ENCODE assay signal across 8 mouse cellular contexts in the genomic region with DNA sequence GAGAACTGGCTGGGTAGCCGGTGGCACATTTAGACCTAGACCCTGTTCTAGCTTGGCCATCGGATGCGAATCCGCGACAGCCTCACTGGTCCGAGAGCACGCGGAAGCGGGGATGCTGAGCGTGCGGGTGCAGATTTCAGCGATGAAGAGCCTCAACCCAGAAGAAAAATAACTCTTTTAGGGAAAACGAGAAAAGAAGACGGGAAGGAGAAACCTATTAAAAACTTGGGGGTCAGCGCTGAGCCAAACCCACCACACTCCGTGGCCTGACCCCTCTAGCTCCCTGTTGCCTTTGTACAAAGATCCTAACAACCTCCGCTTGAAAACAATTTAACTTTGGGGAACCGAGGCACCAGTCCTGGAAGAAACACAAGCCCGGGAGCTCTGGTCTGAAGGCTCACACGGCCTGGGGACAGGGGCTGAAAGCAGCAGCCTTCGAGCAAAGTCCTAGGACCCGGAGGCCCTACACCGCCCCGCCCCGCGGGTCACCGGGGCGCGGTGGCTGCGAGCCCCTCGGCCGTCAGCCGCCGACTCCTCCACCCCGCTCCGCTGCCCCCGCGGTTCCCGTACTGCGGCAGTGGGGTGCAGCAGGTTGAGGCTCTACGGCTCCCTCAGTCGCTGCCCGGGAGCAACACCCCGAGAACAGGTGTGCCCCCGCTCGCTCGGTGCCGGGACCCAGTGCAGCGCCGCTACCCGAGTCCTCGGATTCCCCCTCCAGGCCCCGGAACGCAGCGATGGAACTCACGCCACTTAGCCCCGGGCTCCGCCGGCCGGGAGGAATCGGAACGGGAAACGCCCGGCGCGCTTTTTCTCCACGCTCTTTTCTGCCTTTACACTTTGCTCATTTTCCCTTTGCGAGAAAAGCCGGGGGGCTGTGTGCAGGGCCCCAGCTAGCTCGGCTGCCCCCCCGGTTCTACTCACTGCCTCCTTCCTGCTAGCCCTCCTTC. TPM values are rescaled to one million over a fixed set of nuclear protein-coding genes. Genes with fewer than 3 reads are reported as not detected.
A peak's percentile ranks its signal among the peaks of the same experiment; 100 is the strongest.
DNase-seq lines count a peak whose midpoint lies in the region; ATAC-seq and TF ChIP-seq lines count a peak whose summit lies in the region.

No protein-coding gene starts in this region.

- DNase-seq in adrenal gland, adult (ENCODE audit: inconsistent age in 2 of 2, low spot score in 1 of 2) = peak; percentile 18 to 68
- DNase-seq in adrenal gland, postnatal 4 days (ENCODE audit: low spot score in 2 of 2) = no peak
- peak; percentile 33 to 80 for DNase-seq in spleen, postnatal 4 days (ENCODE audit: low spot score in 2 of 2)
- no peak for DNase-seq in spleen, postnatal 14 days (ENCODE audit: low spot score in 2 of 2)
- peak; percentile 75 for DNase-seq in limb, embryonic 10.5 days (ENCODE audit: low spot score)
- DNase-seq in midbrain, postnatal 0 days (ENCODE audit: low spot score) = no peak
- no peak for DNase-seq in layer of hippocampus, adult 8-10 months (ENCODE audit: low spot score in 2 of 2)

- H3K4me1 ChIP-seq in heart, embryonic 13.5 days = peaks cover 27% of the 10 kb centered on the region
- H3K4me1 ChIP-seq in limb, embryonic 10.5 days = peaks cover 49% of the 10 kb centered on the region
- peaks cover 14% of the 10 kb centered on the region; the same call in 1 of the 2 replicates for H3K4me1 ChIP-seq in midbrain, postnatal 0 days (ENCODE audit: insufficient read depth, low read length)

- peak overlapping the region; percentile 86 for H3K4me2 ChIP-seq in heart, embryonic 13.5 days
- peak overlapping the region; percentile 56 for H3K4me2 ChIP-seq in midbrain, postnatal 0 days (ENCODE audit: low read depth, low read length, poor library complexity, severe bottlenecking)

- no peaks in the 10 kb centered on the region for H3K9me3 ChIP-seq in heart, embryonic 13.5 days
- H3K9me3 ChIP-seq in limb, embryonic 10.5 days (replicated peaks) = no peaks in the 10 kb centered on the region
- no peaks in the 10 kb centered on the region for H3K9me3 ChIP-seq in midbrain, postnatal 0 days (ENCODE audit: low read length)

- peaks cover 86% of the 10 kb centered on the region for H3K27me3 ChIP-seq in heart, embryonic 13.5 days (replicated peaks)
- peaks cover 80% of the 10 kb centered on the region for H3K27me3 ChIP-seq in limb, embryonic 10.5 days (ENCODE audit: low read depth, poor library complexity, severe bottlenecking)
- H3K27me3 ChIP-seq in midbrain, postnatal 0 days (ENCODE audit: insufficient read depth, low read length) = peaks cover 52% of the 10 kb centered on the region

- H3K36me3 ChIP-seq in heart, embryonic 13.5 days = no peaks in the 10 kb centered on the region
- peaks cover 10% of the 10 kb centered on the region for H3K36me3 ChIP-seq in limb, embryonic 10.5 days
- H3K36me3 ChIP-seq in midbrain, postnatal 0 days (ENCODE audit: insufficient read depth, low read length) = no peaks in the 10 kb centered on the region

- peak overlapping the region; percentile 65 for H3K9ac ChIP-seq in heart, embryonic 13.5 days
- H3K9ac ChIP-seq in midbrain, postnatal 0 days (replicated peaks; ENCODE audit: low read length, poor library complexity, severe bottlenecking) = peak overlapping the region; percentile 50

- ATAC-seq in heart, embryonic 13.5 days (ENCODE audit: extremely low read depth, insufficient number of reproducible peaks, low FRiP score, low TSS enrichment) = no peak
- no peak for ATAC-seq in midbrain, postnatal 0 days (ENCODE audit: low FRiP score)

- WGBS in heart, embryonic 13.5 days = under 1% methylated on average over 71 of the region's 71 CpGs
- WGBS in limb, embryonic 10.5 days = under 1% methylated on average over 71 of the region's 71 CpGs
- 1% methylated on average over 71 of the region's 71 CpGs for WGBS in midbrain, postnatal 0 days

- TF ChIP-seq CTCF in midbrain, postnatal 0 days (IDR thresholded peaks at IDR 0.05) = no peak

- H3K27ac ChIP-seq in heart, embryonic 13.5 days (replicated peaks) = no peak overlapping the region
- H3K27ac ChIP-seq in limb, embryonic 10.5 days = peak overlapping the region; percentile 91
- peak overlapping the region; percentile 62 for H3K27ac ChIP-seq in midbrain, postnatal 0 days (ENCODE audit: low read depth, low read length)

- peak overlapping the region; percentile 63 for H3K4me3 ChIP-seq in heart, embryonic 13.5 days
- H3K4me3 ChIP-seq in limb, embryonic 10.5 days = peak overlapping the region; percentile 72
- H3K4me3 ChIP-seq in midbrain, postnatal 0 days (ENCODE audit: low read depth, low read length) = peak overlapping the region; percentile 35

RNA-seq across cellular contexts. Expression of a gene that starts 2.7 kb away (rescaled TPM):
- total RNA-seq in adrenal gland, postnatal 4 days (2021) = 100 to 1,000 TPM; 107 to 110 TPM
- polyA plus RNA-seq in heart, embryonic 13.5 days (2015; fragmentation: Nextera tagmentation; extraction: Ambion mirVana) = 46.0 and 46.1 TPM in 2 replicates
- 100 and 106 TPM in 2 replicates for polyA plus RNA-seq in limb, embryonic 10.5 days (2016; fragmentation: Nextera tagmentation; extraction: Ambion mirVana)
- 174 and 192 TPM in 2 replicates for total RNA-seq in midbrain, postnatal 0 days (2014; rRNA removed)
- 115 and 122 TPM in 2 replicates for polyA plus RNA-seq in midbrain, postnatal 0 days (2015; fragmentation: Nextera tagmentation; extraction: Ambion mirVana)
- total RNA-seq in layer of hippocampus, adult 8-10 months (2022) = 100 to 1,000 TPM; 171 to 184 (median 178) TPM

RNA-seq across cellular contexts. Expression of a gene that starts 56.0 kb away (rescaled TPM):
- total RNA-seq in adrenal gland, postnatal 4 days (2021) = 100 to 1,000 TPM in 1 of 2 experiments, 10 to 100 TPM in 1; 96.5 to 103 TPM
- 102 and 108 TPM in 2 replicates for polyA plus RNA-seq in heart, embryonic 13.5 days (2015; fragmentation: Nextera tagmentation; extraction: Ambion mirVana)
- 114 and 147 TPM in 2 replicates for polyA plus RNA-seq in limb, embryonic 10.5 days (2016; fragmentation: Nextera tagmentation; extraction: Ambion mirVana)
- 275 and 291 TPM in 2 replicates for total RNA-seq in midbrain, postnatal 0 days (2014; rRNA removed)
- polyA plus RNA-seq in midbrain, postnatal 0 days (2015; fragmentation: Nextera tagmentation; extraction: Ambion mirVana) = 323 and 326 TPM in 2 replicates
- 100 to 1,000 TPM; 182 to 220 (median 203) TPM for total RNA-seq in layer of hippocampus, adult 8-10 months (2022)

Comparison
In these comparisons a context has a peak if more than half of its experiments do, and no peak if none do; other contexts are left out.
1. DNase-seq: peak in adrenal gland, adult (2 of 2), spleen, postnatal 4 days (2 of 2) and limb, embryonic 10.5 days (single experiment); none in adrenal gland, postnatal 4 days (0 of 2), spleen, postnatal 14 days (0 of 2), midbrain, postnatal 0 days (single experiment) and layer of hippocampus, adult 8-10 months (0 of 2).
2. Peak in every context shown above with its lines, with median percentiles within 50 percentile points of each other: H3K4me3 ChIP-seq.